Mouse (Mus musculus) stomach, embryonic 15.5 days (tissue): ENCODE measurements around the gene Gm904. TPM values are rescaled to one million over a fixed set of nuclear protein-coding genes. Genes with fewer than 3 reads are reported as not detected.
"Not testable (repeated sequence)": the region's sequence is repeated elsewhere in the genome, so short reads cannot be mapped to it uniquely, and the experiment has no call there.

Experiments used
- ATAC-seq: fragments of 200-750 bp; cut with Nextera tagmentation; 2 replicates; pipeline ENCODE4 v1.8.0; 2017; ENCODE audit warnings: low read depth, moderate number of reproducible peaks, moderate TSS enrichment; ENCODE audit not compliant: insufficient read depth, low FRiP score
- H3K27ac ChIP-seq: fragments of 300-500 bp; sonication (generic); 2 replicates; pipeline ENCODE4 v1.5.1; 2015; ENCODE audit warnings: mild to moderate bottlenecking, inconsistent platforms
- H3K27me3 ChIP-seq: fragments of 300-500 bp; sonication (generic); replicated peaks from 2 replicates; pipeline ENCODE4 v1.6.1; 2015; ENCODE audit warnings: inconsistent platforms
- H3K36me3 ChIP-seq: fragments of 300-500 bp; sonication (generic); 2 replicates; pipeline ENCODE4 v1.6.1; 2015; ENCODE audit warnings: inconsistent platforms
- H3K4me1 ChIP-seq: fragments of 300-500 bp; sonication (generic); 2 replicates; pipeline ENCODE4 v1.6.1; 2015; ENCODE audit warnings: inconsistent platforms
- H3K4me2 ChIP-seq: fragments of 300-500 bp; sonication (generic); 2 replicates; pipeline ENCODE4 v1.6.1; 2015; ENCODE audit warnings: mild to moderate bottlenecking, inconsistent platforms
- H3K4me3 ChIP-seq: fragments of 300-500 bp; sonication (generic); replicated peaks from 2 replicates; pipeline ENCODE4 v1.5.1; 2015; ENCODE audit warnings: inconsistent platforms
- H3K9ac ChIP-seq: fragments of 300-500 bp; sonication (generic); 2 replicates; pipeline ENCODE4 v1.6.1; 2015; ENCODE audit warnings: inconsistent platforms
- H3K9me3 ChIP-seq: fragments of 300-500 bp; sonication (generic); 2 replicates; pipeline ENCODE4 v1.6.1; 2016; ENCODE audit warnings: inconsistent platforms
- WGBS: fragments of 180-500 bp; shearing (Covaris S2); methylation state at CpG from one replicate; pipeline ENCODE4 v1.1.7; 2015; 5-methylcytosine and 5-hydroxymethylcytosine counted together
- microRNA-seq: library from miRNA; unstranded; fragments of <30 nt; microRNA quantifications from one replicate; pipeline ENCODE4, GENCODE M21; 2016
- polyA plus RNA-seq: library from polyadenylated mRNA; unstranded; fragments of >200 nt; fragmentation: Nextera tagmentation; extraction: Ambion mirVana; gene quantifications from 2 replicates; pipeline ENCODE4 v1.2.1, GENCODE M21; 2015

Gm904 gene
- polyA plus RNA-seq = not detected in 2 replicates

- not testable (repeated sequence) for H3K4me2 ChIP-seq, H3K36me3 ChIP-seq, H3K27ac ChIP-seq, H3K4me1 ChIP-seq, H3K9ac ChIP-seq, ATAC-seq, H3K27me3 ChIP-seq, H3K9me3 ChIP-seq, H3K4me3 ChIP-seq
Measured at GRCm38 (mm10) chr13:50642928-50643327, at the start of gene Gm904. Gene Gm904, plus strand, starts transcription at chr13:50643228.

DNA sequence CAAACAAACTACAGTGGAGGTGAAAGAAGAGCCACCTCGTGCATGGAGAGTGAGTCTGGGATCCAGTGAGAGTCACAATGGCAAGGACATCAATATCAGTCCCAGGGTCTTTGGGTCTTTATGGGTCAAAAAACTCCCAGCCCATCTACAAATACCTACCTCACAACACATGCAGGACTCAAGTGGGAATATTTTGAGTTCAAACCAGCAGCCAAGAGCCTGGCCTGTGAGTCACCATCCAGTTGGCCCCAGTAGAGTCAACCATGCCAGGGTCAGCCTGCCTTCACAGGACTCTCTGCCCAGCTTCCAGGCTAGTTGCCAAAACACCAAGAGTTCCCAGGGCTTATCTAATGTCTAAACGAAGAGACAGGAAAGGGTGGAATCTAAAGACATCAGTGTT lies 5.7 kb downstream of the Gm904 start:
- not testable (repeated sequence) for H3K27me3 ChIP-seq, H3K4me3 ChIP-seq, H3K4me2 ChIP-seq, H3K9ac ChIP-seq, H3K36me3 ChIP-seq, H3K9me3 ChIP-seq, ATAC-seq, H3K27ac ChIP-seq, H3K4me1 ChIP-seq
- WGBS = 59% methylated on average over 2 of the region's 2 CpGs

Small RNAs within 50 kb of the gene (microRNA-seq; reads per million reads assigned to microRNA genes)
- gene Gm23952 = not detected
- not detected for gene Mir683-2

Other genes starting within 250 kb of the Gm904 start
- gene Fbxw17, start 225.4 kb upstream of the Gm904 start, polyA plus RNA-seq = 21.9 and 22.0 TPM in 2 replicates
- gene Gm47429, start 199.3 kb upstream of the Gm904 start, polyA plus RNA-seq = not detected in 2 replicates
- not detected in 2 replicates for gene Nutm2, start 175.9 kb upstream of the Gm904 start, polyA plus RNA-seq
- gene Gm8765, start 55.1 kb downstream of the Gm904 start, polyA plus RNA-seq = not detected in 2 replicates